Mouse (Mus musculus) macrophage (primary cell): Measurements from ENCODE around the gene Pak4. TPM values are rescaled to one million over a fixed set of nuclear protein-coding genes. Genes with fewer than 3 reads are reported as not detected.

Source experiments
- H3K27ac ChIP-seq: fragments of 350-480 bp; formaldehyde crosslinking; 2 replicates; pipeline ENCODE4 v1.9.0; 2021
- H3K36me3 ChIP-seq: fragments of 350-480 bp; formaldehyde crosslinking; 2 replicates; pipeline ENCODE4 v1.9.0; 2021; ENCODE audit errors: inconsistent target
- H3K4me3 ChIP-seq: fragments of 350-480 bp; formaldehyde crosslinking; 2 replicates; pipeline ENCODE4 v1.9.0; 2021; ENCODE audit errors: inconsistent target
- H3K79me2 ChIP-seq: fragments of 350-480 bp; formaldehyde crosslinking; 2 replicates; pipeline ENCODE4 v1.9.0; 2021; ENCODE audit errors: inconsistent target
- WGBS: methylation state at CpG from one replicate; pipeline ENCODE4 v1.1.7; 2026; ENCODE audit warnings: inconsistent platforms; ENCODE audit not compliant: missing documents; 5-methylcytosine and 5-hydroxymethylcytosine counted together
- polyA plus RNA-seq: library from polyadenylated mRNA; stranded (reverse); fragments of 250-400 nt; gene quantifications from 3 replicates; pipeline ENCODE4 v1.2.4, GENCODE M21; 2018; ENCODE audit warnings: inconsistent platforms

Gene Pak4
- polyA plus RNA-seq, 1 experiment from 2014 or later, result 9.1 TPM

GRCm38 (mm10) chr7:28579826-28580225, 18.2 kb downstream of the Pak4 start:
- 68% methylated on average over 5 of the region's 5 CpGs for whole genome bisulfite sequencing
- Histone ChIP-seq H3K27ac (no peak overlapping the region), H3K79me2 (peaks cover 81% of the 10 kb centered on the region; the same call in 1 of the 2 replicates), H3K36me3 (no peaks in the 10 kb centered on the region), H3K4me3 (no peak overlapping the region)

DNA sequence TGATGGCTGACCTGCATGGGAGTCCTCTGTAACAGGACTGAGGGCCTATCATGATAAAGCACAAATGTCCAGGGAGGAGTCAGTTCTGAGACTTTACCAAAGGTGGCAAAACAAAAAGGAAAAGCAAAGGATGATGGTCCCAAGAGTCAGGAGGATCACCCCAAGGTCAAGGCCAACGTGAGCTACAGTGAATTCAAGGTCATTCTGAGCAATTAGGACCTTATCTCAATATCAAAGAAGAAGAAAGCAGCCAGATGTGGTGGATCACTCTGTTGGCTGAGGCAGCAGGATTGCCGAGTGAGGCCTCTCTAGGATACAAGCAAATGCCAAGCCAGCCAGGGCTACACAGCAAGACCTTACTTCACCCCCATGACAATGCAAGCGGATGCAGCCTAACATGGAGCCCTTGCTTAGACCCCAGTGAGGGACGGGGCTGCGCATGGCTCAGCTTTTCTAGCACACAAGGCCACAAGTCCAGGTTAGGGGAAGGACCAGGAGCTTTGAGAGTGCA, 19.4 kb downstream of the Pak4 start:
- Histone ChIP-seq H3K36me3 (no peaks in the 10 kb centered on the region), H3K79me2 (peaks cover 94% of the 10 kb centered on the region; the same call in 1 of the 2 replicates), H3K27ac (no peak overlapping the region), H3K4me3 (no peak overlapping the region)
- 95% methylated on average over 5 of the region's 5 CpGs for WGBS

DNA sequence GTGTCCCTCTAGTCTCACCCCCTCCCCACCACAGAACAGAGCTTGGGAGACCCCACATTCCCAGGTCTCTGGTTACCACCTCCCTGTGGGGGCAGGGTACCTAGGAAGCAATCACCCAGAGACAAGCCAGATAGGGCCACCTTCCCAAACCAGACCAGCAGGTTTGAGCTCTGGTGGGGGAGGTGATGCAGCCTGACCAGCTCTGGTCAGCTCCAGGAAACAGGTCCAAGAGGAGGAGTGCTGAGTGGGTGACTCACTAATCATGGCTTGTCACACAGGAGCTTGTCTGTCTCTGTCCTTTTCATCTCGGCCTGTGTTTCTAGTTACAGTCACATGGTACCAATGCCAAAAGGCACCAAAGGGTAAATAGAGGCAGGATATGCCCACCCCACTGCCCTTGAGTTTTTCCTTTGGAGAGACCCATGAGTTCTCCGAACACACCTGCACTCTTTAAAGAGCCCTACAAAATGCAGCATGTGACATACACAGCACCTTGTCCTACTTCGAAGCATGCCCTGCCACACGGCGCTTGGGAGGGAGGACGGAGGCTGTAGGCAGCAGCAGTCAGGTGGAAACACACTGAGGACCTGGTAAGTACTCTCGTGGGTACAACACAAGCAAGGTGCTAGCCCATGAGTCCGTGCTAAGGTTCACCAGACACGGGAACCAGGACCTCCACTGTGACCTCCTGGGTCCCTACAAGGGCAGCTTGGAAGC, 20.0 kb downstream of the Pak4 start:
- no peak overlapping the region for H3K27ac ChIP-seq
- H3K79me2 ChIP-seq, result peaks cover 98% of the 10 kb centered on the region; the same call in 1 of the 2 replicates
- H3K36me3 ChIP-seq, result no peaks in the 10 kb centered on the region
- WGBS, result 97% methylated on average over 9 of the region's 9 CpGs
- H3K4me3 ChIP-seq, result no peak overlapping the region

DNA sequence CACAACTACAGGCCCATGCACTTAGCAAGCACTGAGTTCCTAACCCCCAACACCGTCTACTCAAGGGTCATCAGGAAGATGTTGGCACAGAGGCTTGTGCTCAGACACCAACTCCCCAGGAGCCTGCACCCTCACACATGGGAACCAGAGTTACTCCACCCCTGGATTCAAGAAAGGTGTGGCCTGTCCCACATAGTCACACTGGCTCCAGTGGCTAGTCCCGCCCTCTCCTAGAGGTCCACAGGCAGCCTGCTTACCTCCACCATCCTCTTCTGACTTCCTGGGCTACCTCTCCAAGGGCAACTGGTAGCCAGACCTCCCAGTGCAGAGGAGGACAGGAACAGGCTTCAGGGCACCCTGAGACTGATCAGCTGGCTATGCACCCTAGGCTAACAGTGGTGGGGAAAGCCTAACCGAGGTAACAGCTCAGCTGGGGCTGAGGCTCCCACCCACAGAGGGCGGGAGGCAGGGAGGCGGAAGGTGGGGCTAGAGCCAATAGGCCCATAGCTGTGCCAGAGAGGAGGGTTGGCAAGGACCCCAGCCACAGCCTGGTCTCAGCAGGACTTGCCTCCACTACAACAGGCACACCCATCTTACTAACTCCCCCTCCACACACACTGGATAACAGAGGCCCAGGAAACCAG, 21.6 kb downstream of the Pak4 start:
- Histone ChIP-seq H3K79me2 (peaks cover 84% of the 10 kb centered on the region; the same call in 1 of the 2 replicates), H3K27ac (no peak overlapping the region), H3K4me3 (no peak overlapping the region), H3K36me3 (no peaks in the 10 kb centered on the region)
- 83% methylated on average over 5 of the region's 5 CpGs for WGBS

DNA sequence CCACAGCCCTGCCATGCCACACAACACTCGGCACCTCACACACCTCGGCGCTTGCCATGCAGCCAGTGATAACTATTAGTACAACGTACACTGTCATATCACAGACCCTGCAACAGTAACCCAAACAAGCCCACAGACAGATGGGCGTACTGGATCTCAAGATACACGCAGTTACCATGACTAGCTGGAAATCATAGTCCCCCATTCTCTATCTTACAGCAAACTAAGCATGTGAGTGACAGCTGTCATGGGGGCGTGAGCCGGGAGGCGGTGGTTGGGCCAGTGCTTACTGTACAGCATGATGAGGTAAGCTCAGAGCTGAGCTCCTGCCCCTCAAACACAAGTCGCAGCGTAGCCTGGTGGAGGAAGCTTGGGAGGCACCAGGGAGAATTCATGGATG, 22.4 kb downstream of the Pak4 start:
- Histone ChIP-seq H3K4me3 (no peak overlapping the region), H3K27ac (no peak overlapping the region), H3K36me3 (no peaks in the 10 kb centered on the region), H3K79me2 (peaks cover 76% of the 10 kb centered on the region; the same call in 1 of the 2 replicates)
- 93% methylated on average over 11 of the region's 11 CpGs for WGBS

DNA sequence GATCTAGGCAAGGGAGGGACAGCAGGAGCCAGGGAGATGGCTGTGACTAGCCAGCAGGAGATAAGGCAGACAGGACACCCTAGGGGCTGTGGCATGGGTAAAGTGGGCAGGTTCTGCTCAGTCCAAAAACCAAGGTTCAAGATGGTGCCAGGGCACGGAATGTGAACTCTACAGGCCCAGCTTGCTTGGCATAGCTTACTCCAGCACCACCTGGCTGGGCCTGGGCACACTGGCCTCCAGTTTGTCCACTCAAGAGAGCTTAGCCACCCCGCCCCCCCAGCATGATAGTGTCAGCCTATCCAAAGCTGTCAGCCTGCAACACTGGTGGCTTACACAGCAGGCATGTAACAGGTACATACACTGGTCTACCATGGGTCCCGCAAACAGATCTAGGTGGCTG, 24.7 kb downstream of the Pak4 start:
- Histone ChIP-seq H3K4me3 (no peak overlapping the region), H3K79me2 (peaks cover 53% of the 10 kb centered on the region; the same call in 1 of the 2 replicates), H3K36me3 (no peaks in the 10 kb centered on the region), H3K27ac (no peak overlapping the region)
- 94% methylated on average over 3 of the region's 3 CpGs for WGBS

DNA sequence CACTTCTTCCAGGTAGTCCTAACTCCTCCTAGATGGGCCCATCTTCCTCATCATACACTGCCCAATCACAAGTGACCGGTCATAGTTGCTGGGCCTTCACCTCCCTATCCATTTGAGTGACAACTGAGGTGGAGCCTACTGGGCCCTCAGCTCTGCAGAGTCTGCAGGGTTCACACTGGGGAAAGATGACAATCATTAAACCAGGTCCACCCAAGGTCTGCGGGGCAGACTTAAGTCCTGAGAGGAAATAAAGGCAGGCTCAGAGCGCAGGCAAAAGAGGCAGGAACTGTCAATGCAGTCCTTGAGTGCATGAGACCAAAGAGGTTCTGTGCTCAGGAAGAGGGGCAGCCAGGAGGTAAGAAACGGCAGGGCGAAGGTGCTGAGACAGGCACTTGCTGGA, 25.3 kb downstream of the Pak4 start:
- Histone ChIP-seq H3K36me3 (0 out of 2 replicates have a peak, but pooled peaks cover 1% of the 10 kb centered on the region), H3K4me3 (no peak overlapping the region), H3K79me2 (peaks cover 47% of the 10 kb centered on the region; the same call in 1 of the 2 replicates), H3K27ac (no peak overlapping the region)
- WGBS, result 97% methylated on average over 5 of the region's 5 CpGs

DNA sequence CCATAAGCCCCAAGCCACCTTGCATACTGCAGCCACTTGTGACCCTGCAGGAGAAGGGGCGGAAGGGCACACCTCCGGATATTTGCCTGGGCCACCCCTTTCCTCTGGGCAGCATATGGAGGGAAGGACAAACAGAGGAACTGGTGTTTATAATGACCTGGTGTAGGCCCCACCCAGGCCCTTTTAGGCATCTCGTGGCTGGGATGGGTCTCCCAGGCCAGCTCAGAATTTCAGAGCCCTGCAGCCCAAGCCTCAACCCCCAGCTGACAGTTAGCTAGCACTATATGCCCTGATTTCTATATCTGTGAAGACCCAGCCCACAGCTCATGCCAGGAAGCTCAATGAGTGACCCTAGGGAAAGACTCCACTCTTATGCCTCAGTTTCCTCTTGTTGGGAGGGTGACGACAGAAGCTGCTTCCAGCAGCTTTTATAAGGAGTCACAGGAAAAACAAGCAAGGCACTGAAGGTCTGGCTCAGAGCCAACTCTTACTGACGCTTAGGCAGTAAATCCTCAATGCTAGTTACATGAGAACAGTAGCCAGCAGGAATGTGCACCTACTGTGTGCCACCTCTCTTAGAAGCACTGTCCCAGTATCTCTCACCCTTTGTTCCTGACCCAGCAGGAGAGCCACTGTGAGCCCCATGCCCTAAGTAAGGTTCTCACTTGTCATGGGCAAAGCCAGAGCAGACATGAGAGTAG, 26.9 kb downstream of the Pak4 start:
- 55% methylated on average over 5 of the region's 5 CpGs for WGBS
- H3K36me3 ChIP-seq, result peaks cover 17% of the 10 kb centered on the region; the same call in 1 of the 2 replicates
- peaks cover 31% of the 10 kb centered on the region; the same call in 1 of the 2 replicates for H3K79me2 ChIP-seq
- no peak overlapping the region for H3K27ac ChIP-seq
- no peak overlapping the region for H3K4me3 ChIP-seq

DNA sequence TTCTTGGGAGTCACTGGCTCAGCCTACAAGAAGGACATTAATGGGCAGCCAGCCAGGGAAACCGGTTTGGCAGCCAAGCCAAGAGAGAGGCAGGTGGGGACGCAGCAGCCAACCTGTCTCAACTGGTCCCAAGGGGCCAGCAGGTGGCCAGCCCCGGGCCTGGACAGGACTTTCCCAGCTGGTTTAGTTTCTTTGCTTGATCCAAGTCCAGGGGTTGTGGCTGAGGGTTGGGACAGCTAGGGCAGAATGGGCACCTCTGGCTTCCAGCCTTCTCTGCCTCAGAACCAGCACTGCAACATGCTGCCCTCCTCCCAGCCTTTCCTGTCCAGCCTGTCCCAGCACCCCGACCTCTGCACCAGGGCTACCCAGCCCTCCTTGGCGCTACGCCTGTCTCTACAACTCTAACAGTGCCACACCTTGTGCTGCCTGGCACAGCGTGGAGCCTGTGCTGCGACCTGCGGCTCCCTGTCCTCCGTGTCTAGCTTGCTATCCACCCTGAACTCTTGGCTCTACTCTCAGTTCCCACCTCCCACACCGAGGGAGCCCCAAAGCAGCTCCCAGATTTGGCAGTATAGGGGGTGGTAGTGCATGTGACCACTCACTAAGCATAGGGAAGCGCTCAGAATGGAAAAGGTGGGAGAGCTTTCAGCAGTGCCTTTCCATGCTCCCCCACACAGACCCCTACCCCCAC, 27.5 kb downstream of the Pak4 start:
- peaks cover 25% of the 10 kb centered on the region; the same call in 1 of the 2 replicates for H3K79me2 ChIP-seq
- no peak overlapping the region for H3K27ac ChIP-seq
- 88% methylated on average over 11 of the region's 12 CpGs for WGBS
- H3K4me3 ChIP-seq, result no peak overlapping the region
- H3K36me3 ChIP-seq, result peaks cover 23% of the 10 kb centered on the region; the same call in 1 of the 2 replicates

GRCm38 (mm10) chr7:28568253-28568652, 29.7 kb downstream of the Pak4 start:
- Histone ChIP-seq H3K36me3 (peaks cover 32% of the 10 kb centered on the region; the same call in 1 of the 2 replicates), H3K27ac (no peak overlapping the region), H3K79me2 (peaks cover 4% of the 10 kb centered on the region; the same call in 1 of the 2 replicates), H3K4me3 (no peak overlapping the region)

DNA sequence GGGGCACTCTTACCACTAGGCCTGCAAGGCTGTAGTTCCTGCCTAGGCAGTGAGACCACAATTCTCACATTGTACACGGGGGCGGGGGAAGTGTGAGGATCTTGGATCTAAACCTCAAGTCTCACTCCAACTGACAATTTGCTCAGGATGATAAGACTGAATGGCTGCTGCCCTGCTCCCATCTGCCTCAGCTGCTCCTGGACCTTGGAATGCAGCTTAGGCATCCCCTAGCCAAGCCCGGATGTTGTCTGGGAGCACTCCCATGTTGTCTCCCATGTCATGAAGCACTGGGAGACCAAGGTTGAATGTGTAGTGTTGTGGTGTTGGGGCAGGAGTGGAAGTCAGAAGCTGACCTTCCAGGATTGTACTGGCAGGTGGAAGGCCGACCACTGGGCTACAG, 30.4 kb downstream of the Pak4 start:
- peaks cover 39% of the 10 kb centered on the region; the same call in 1 of the 2 replicates for H3K36me3 ChIP-seq
- no peak overlapping the region for H3K27ac ChIP-seq
- no peaks in the 10 kb centered on the region; the same call in 1 of the 2 replicates for H3K79me2 ChIP-seq
- 75% methylated on average over 4 of the region's 4 CpGs for WGBS
- H3K4me3 ChIP-seq, result no peak overlapping the region

DNA sequence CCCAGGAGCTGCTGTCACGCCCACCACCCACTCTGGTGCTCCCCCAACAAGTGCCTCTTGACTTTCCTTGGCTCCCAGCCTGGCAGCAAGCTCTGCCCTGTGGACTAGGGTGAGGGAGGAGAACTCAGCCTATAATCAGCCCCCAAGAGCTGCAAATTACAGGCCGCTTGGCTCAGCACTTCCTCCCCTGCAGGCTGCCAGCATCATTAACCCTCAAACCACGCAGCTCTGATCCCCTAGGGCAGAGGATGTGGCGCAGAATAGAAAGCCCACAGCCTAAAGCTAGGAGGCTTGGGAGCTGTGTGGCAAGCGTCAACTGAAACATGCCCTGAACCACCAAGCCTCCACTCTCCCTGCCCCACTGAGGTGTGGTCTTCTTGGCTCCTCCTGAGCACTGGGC, 32.6 kb downstream of the Pak4 start:
- Histone ChIP-seq H3K27ac (no peak overlapping the region), H3K4me3 (no peak overlapping the region), H3K36me3 (peaks cover 48% of the 10 kb centered on the region; the same call in 1 of the 2 replicates), H3K79me2 (no peaks in the 10 kb centered on the region)
- 68% methylated on average over 5 of the region's 5 CpGs for WGBS

DNA sequence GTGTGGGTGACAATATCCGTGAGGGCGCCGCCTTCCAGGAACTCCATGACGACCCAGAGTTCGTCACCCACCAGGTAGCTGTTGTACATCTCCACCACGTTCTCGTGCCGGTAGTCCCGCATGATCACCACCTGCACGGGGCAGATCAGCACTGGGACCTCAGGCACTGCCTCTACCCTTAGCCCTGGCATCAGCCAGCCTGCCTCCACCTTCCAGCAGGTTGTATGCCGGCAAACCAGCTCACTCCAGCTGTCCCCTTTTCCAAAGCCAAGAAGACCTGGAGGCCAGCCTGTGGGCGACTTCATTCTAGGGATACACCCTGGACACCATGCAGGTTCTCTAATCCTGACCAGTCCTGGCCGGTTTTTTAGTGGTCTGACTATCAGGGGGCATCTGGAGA, 35.0 kb downstream of the Pak4 start:
- Histone ChIP-seq H3K36me3 (peaks cover 57% of the 10 kb centered on the region; the same call in 1 of the 2 replicates), H3K79me2 (no peaks in the 10 kb centered on the region), H3K27ac (no peak overlapping the region), H3K4me3 (no peak overlapping the region)
- 95% methylated on average over 13 of the region's 13 CpGs for WGBS

- Histone ChIP-seq H3K4me3 (no peak overlapping the region), H3K36me3 (peaks cover 52% of the 10 kb centered on the region; the same call in 1 of the 2 replicates), H3K79me2 (no peaks in the 10 kb centered on the region), H3K27ac (no peak overlapping the region)
- 93% methylated on average over 13 of the region's 13 CpGs for WGBS
These were observed 35.6 kb downstream of the Pak4 start for GRCm38 (mm10) chr7:28562371-28562770.
